Mouse (Mus musculus) embryonic fibroblast, embryonic 13.5 days (primary cell): Measurements from ENCODE around the gene Farsa. TPM values are rescaled to one million over a fixed set of nuclear protein-coding genes. Genes with fewer than 3 reads are reported as not detected.

Experiments
- H3K27ac ChIP-seq: 2 replicates; pipeline ENCODE4 v1.5.1; 2012; ENCODE audit warnings: low read length, control low read depth, inconsistent platforms; ENCODE audit not compliant: insufficient read depth
- H3K4me1 ChIP-seq: 2 replicates; pipeline ENCODE4 v1.6.1; 2011; ENCODE audit warnings: low read length; ENCODE audit not compliant: control insufficient read depth, insufficient read depth
- H3K4me3 ChIP-seq: 2 replicates; pipeline ENCODE4 v1.5.1; 2011; ENCODE audit warnings: mild to moderate bottlenecking, control low read depth, low read length; ENCODE audit not compliant: insufficient read depth
- CTCF ChIP-seq: IDR thresholded peaks from 2 replicates; pipeline ENCODE4 v1.5.1; 2011; ENCODE audit warnings: mild to moderate bottlenecking, control low read depth, low read length, moderate library complexity, borderline replicate concordance; ENCODE audit not compliant: insufficient read depth
- POLR2A ChIP-seq: IDR thresholded peaks from 2 replicates; pipeline ENCODE4 v1.6.1; 2011; ENCODE audit warnings: low read depth, mild to moderate bottlenecking, control low read depth, low read length, moderate library complexity
- polyA plus RNA-seq: library from polyadenylated mRNA; stranded (reverse); fragments of >200 nt; gene quantifications from 2 replicates; pipeline ENCODE4 v1.2.4, GENCODE M21; 2011; ENCODE audit warnings: low read depth; ENCODE audit not compliant: missing spikeins, insufficient read length

Farsa gene
- polyA plus RNA-seq, 1 experiment = 43.5 TPM

GRCm38 (mm10) chr8:84871376-84872308 is 14.9 kb downstream of the Farsa start, which contains the start of gene Syce2:
Gene Syce2 (plus strand): TSS chr8:84872111.
- Histone ChIP-seq H3K27ac (no peak within 1 kb of the TSS), H3K4me1 (no peaks in the 10 kb centered on the region), H3K4me3 (0 out of 2 replicates have a peak within 1 kb of the TSS, but pooled peaks have one; percentile 7)
- TF ChIP-seq POLR2A = peak; percentile 36; the same call in 1 of the 2 replicates
- no peak for TF ChIP-seq CTCF

DNA sequence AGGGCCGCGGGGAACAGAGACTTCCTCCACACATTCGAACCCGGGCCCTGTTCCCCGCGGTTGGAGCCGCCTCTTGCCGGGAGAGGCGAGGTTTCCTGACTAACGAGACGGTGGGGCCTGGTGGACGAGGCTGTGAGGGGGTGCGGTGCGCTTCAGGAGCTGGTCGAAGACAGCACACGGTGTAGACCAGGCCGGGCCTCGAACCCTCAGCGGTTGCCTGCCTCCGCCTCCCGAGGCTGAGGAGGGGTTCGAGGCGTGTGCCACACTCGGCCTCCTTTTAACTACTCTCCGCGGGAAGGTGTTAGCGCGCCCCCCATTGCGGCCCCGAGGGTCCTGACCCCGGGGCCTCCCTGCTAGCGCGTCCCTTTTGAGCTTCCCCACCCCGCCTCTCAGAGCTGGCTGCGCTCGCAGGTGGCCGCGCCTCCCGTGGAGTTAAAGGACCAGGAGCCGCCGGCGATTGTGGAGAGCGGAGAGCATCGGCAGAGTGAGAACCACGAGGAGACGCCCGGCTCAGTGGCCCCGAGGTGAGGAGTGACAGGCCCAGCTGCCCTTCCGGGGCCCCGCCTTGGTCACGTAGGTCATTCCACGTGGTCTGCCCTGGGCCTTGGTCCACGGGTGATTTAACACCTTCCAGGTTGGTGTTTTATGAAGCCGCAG is 15.6 kb downstream of the Farsa start:
- TF ChIP-seq CTCF (no peak), POLR2A (no peak)
- 0 out of 2 replicates have a peak overlapping the region, but pooled peaks have one; percentile 7 for H3K4me3 ChIP-seq
- H3K27ac ChIP-seq = no peak overlapping the region
- H3K4me1 ChIP-seq = no peaks in the 10 kb centered on the region

GRCm38 (mm10) chr8:84873016-84873415 is 16.2 kb downstream of the Farsa start:
- Histone ChIP-seq H3K4me3 (no peak overlapping the region), H3K4me1 (no peaks in the 10 kb centered on the region), H3K27ac (no peak overlapping the region)
- TF ChIP-seq POLR2A (no peak), CTCF (no peak)

- H3K27ac ChIP-seq = no peak overlapping the region
- H3K4me1 ChIP-seq = no peaks in the 10 kb centered on the region
- H3K4me3 ChIP-seq = no peak overlapping the region
- no peak for TF ChIP-seq POLR2A
These were observed 17.6 kb downstream of the Farsa start for GRCm38 (mm10) chr8:84874339-84874738.

GRCm38 (mm10) chr8:84877297-84878035 is 20.7 kb downstream of the Farsa start:
- no peak overlapping the region for H3K4me3 ChIP-seq
- no peak for TF ChIP-seq POLR2A
- no peak for TF ChIP-seq CTCF

DNA sequence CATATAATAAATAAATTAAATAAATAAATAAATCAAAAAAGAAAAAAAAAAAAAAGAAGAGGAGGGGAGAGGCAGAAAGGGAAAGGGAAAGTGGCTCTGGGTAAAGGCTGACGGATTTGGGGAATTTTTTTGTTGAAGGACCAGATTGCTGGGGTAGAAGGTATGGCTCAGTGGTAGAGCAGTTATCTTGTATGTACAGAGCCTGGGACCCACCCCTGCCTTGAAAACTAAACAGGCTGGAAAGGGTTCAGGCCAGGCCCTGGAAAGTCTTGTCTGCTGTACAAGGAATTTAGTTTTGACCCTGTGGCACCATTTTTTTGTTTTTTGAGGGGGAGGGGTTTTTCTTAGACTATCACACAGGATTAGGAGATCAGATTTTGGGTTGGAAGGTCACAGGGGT is 22.1 kb downstream of the Farsa start:
- TF ChIP-seq CTCF = no peak
- TF ChIP-seq POLR2A = no peak
- Histone ChIP-seq H3K4me3 (no peak overlapping the region), H3K4me1 (no peaks in the 10 kb centered on the region), H3K27ac (no peak overlapping the region)

More at GRCm38 (mm10) chr8:84877297-84878035, 20.7 kb downstream of the Farsa start:
- H3K27ac ChIP-seq = no peak overlapping the region
- no peaks in the 10 kb centered on the region for H3K4me1 ChIP-seq

- TF ChIP-seq CTCF = no peak
- TF ChIP-seq POLR2A = no peak
- Histone ChIP-seq H3K4me1 (no peaks in the 10 kb centered on the region), H3K27ac (no peak overlapping the region), H3K4me3 (no peak overlapping the region)
These were observed 27.9 kb downstream of the Farsa start for GRCm38 (mm10) chr8:84884728-84885127.

- H3K4me3 ChIP-seq = no peak overlapping the region
- no peaks in the 10 kb centered on the region for H3K4me1 ChIP-seq
- no peak for TF ChIP-seq CTCF
- TF ChIP-seq POLR2A = no peak
- no peak overlapping the region for H3K27ac ChIP-seq
These were observed 31.5 kb downstream of the Farsa start for GRCm38 (mm10) chr8:84888280-84888679.

DNA sequence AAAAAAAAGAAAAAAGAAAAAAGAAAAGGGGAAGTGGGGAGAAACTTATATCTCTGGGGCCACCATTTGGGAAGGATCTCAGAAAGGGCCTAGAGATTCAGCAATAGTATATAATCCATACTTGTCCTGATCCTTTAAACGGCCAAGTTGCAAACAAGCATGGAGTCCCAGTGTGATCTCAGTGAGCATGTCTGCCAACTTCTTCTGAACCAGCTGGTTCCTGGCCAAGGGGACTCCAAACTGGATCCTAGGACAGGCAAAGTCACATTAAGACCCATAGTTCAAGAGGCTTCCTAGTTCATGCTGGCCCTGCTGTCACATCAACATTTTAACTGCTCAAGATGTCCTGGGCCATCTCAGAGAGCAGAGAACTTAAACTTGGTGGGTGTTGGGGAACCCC is 32.4 kb downstream of the Farsa start:
- no peak for TF ChIP-seq CTCF
- no peak for TF ChIP-seq POLR2A
- H3K4me3 ChIP-seq = no peak overlapping the region
- no peaks in the 10 kb centered on the region for H3K4me1 ChIP-seq
- no peak overlapping the region for H3K27ac ChIP-seq
